Mouse (Mus musculus) gastrocnemius, postnatal 25 days (tissue): ENCODE measurements around the gene Psmb2. TPM values are rescaled to one million over a fixed set of nuclear protein-coding genes. Genes with fewer than 3 reads are reported as not detected.

ENCODE experiments used
- DNase-seq: peaks from one replicate; pipeline ENCODE4 v3.0.0; 2022
- total RNA-seq, 2 experiments: library from RNA; stranded (reverse); gene quantifications; 1 replicate in 1 of 2; 2 replicates in 1 of 2; pipeline ENCODE4 v1.2.3; 2021

Psmb2 gene
- total RNA-seq, 2 experiments from 2014 or later, result 79.9 to 90.5 TPM

DNA sequence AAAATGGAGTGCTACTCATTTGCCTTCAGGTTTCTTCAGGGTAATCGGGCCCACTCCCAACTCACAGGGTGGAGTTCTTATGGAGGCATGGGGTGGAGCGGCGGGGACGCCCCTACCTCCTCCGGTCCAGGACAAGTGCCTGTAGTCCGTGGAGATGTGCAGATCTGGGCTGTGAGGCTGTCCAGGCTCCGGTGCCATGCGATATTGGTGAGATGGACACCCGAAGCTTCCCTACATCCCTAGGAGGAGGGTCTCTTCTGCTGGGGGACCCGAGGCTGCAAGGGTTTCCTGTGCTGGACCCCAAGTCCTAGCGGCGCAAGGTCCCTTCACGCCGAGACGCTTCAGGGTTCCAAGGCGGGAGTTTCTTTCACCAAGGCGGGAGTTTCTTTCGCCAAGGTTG, 54.7 kb downstream of the Psmb2 start:
- no peak for DNase-seq

- DNase-seq, result no peak
These were observed 55.3 kb downstream of the Psmb2 start for GRCm38 (mm10) chr4:126732531-126733380.

DNA sequence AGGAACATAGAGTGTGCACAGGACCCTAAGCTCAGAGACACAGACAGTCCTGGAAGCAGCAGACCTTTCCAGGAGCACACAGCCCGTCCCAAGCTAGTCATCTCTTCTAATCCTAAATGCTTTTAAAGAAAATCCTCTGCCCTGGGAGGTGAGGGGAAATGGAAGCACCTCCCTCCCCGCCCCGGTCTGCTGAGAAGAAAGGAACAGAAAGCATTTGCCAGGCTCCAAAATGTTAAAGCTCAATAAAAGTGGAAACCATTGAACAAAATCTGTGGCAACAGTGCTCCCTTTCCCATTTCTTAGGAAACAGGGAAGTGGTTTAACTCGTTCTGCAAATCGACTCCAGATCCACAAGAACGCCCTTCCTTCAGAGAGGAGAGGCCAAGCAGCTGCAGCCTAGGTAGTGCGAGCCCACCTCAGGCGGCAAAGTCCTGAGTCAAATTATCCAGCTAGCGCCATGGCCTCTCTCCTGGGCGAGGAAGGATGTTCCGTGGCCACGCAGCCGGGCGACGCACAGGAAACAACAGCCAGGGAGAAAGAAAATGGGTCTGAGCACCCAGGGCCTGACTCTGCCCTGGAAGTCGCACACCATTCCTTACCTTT, 56.7 kb downstream of the Psmb2 start:
- no peak for DNase-seq

DNA sequence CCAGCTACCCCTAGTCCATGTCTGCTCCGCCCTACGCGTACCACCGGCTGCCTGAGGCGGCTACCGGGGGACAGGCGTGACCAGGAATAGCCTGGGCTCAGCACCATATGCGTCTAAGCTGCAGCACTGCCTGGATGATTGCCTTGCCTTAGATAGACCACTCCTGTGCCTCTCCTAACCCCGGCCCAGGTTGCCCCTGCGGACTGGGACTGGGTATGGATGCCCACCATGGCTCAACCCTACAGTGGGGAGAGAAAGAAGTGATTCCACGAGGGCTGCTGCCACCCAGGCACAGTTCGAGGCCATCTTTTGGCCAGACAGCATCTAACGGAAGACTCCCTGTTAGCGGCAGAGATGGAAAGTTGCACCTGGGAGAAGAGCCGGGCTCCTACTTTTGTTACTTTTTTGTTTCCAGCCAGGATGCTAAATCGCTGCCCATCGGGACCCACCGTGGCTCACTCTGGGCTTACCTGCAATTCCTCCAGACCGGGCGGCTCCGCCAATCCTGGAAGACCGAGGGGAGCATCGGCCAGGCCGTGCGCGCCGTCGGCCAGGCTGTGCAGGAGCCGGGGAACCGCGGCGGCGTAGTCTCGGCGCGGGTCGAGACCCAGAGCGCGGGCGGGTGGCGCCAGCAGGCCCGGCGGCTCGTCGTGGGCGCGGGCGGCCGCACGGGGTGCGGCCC, 57.4 kb downstream of the Psmb2 start:
- no peak for DNase-seq

GRCm38 (mm10) chr4:126735382-126736000, 58.1 kb downstream of the Psmb2 start:
- DNase-seq, result no peak

DNA sequence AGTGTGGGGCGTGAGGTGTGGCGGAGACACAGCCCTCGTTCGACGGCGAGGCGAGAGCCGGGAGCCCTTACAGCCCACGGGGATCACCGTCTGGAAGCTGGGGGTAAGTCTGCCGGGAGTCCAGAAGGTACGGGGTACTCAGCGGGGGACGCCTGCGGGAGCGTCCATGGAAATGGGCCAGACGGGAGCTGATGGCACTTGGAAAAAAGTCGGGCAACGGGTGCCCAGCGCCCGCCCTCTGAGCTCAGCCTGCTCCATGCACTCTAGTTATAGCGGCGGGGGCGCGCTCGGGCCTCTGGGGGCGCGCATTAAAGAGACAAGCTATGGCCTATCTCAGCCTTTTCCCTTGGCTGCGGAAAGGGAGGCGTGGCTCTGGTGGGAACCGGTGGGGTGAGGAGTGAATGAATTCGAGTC, 58.6 kb downstream of the Psmb2 start, which contains the start of gene Tfap2e:
TSS of gene Tfap2e (minus strand) at position 240 of the 414 bp plus-strand sequence.
- no peak for DNase-seq

GRCm38 (mm10) chr4:126739966-126740676, 62.7 kb downstream of the Psmb2 start:
- no peak for DNase-seq

- peak; percentile 58 for DNase-seq
These were observed 64.0 kb downstream of the Psmb2 start for GRCm38 (mm10) chr4:126741448-126741847.

DNA sequence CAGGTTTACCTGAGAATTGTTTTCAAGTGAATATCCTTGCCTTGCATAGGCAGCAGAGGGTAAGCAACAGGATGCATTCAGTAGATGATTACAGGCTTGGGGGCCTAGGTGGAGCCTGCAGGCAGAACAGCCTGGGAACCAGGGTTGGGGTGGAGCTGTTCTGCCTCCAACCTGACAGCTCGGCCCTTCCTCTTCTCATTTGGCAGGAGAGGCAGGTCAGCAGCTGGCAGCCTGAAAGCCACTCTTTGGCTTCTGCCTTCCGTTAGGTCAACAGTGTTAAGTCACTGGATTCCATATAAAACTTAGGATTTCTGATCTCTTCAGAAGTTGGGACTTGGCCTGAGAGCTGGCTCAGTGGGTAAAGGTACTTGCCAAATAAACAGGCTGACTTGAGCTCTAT, 65.5 kb downstream of the Psmb2 start:
- DNase-seq, result no peak

DNA sequence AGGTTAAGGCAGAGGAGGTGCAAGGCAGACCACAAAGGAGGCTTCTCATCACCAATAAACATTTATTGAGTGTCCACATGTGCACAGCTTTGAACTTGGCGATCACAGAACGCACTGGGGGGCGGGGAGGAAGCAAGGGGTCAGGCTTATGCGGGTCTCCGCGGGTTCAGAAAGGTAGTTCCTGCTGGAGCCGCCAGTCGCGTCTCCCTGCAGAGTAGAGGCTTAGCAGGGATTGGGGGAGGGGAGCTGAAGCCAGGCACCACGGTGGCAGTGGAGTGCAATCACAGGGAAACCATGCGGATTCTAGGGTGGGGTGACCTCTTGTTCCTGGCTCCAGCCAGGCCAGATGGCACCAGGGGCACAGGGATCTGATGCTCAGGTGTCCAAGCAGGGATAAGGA, 66.3 kb downstream of the Psmb2 start:
- no peak for DNase-seq

- DNase-seq, result peak; percentile 52
These were observed 67.4 kb downstream of the Psmb2 start for GRCm38 (mm10) chr4:126744831-126745230.

DNA sequence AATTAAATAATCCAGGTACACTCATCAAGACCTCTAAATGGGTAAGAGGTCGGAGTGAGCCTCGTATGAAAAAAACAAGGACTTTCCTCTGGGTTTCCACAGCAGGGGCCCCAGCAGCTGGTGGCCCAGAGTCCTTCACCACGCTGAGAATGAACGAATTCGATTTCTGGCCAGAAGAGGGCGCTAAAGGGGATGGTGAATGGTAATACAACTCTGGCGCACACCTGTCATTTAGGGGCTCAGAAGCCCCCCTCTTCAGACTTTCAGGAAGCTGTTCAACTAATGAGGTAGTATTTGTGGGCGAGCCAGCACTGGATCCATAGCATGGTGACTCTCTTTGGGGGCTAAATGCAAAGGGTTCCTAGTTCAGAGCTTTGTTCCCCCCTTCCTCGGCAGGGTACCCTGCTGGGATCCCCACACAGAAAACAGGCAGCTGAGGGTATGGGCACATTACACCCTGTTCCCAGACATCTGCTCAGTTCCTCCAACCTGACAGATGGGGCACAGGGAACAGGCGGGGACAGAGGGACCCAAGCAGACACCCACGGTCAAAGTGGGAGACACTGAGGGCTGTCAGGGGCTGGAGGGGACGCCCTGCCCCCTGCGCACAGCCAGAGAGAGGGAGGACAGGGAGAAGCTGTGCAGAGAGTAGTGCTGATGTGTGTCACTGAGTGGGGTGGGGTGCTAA, 68.2 kb downstream of the Psmb2 start:
- no peak for DNase-seq

DNA sequence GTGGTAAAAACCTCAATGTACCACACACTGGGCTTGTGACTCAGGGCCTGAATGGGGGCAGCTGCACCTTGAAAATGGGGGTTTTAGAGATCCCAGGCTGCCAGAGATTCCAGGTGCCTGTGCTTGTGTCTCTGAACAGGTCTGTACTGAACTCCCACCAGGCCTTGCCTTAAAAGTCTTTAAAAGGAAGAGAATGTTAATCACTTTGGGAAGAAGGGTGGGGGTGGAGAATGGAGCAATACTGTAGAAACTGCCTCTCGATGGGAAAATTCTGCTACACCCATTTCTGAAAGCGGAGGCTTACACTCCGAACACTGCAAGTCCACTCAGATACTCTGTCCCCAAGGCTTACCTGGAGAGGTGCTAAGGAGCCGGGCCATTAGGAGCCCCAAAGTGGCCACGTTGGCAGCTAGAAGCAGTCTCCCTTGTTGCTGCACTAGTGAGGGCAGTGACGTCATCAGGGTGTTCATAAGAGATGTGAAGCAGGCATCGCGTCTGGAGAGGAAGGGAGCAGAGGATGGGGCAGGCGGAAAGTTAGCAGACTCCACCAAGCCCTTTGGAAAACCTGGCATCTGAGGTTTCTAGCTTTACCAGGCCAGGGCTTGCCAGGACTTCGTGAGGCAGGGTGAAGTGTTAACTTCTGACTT, 68.9 kb downstream of the Psmb2 start:
- no peak for DNase-seq

GRCm38 (mm10) chr4:126748381-126748780, 71.0 kb downstream of the Psmb2 start:
- DNase-seq, result no peak

GRCm38 (mm10) chr4:126749553-126749952, 72.1 kb downstream of the Psmb2 start:
- DNase-seq, result no peak

GRCm38 (mm10) chr4:126750046-126750683, 72.7 kb downstream of the Psmb2 start:
- DNase-seq, result peak; percentile 57

GRCm38 (mm10) chr4:126750863-126751555, 73.6 kb downstream of the Psmb2 start:
- no peak for DNase-seq

- DNase-seq, result no peak
These were observed 74.2 kb downstream of the Psmb2 start for GRCm38 (mm10) chr4:126751556-126752023.

DNA sequence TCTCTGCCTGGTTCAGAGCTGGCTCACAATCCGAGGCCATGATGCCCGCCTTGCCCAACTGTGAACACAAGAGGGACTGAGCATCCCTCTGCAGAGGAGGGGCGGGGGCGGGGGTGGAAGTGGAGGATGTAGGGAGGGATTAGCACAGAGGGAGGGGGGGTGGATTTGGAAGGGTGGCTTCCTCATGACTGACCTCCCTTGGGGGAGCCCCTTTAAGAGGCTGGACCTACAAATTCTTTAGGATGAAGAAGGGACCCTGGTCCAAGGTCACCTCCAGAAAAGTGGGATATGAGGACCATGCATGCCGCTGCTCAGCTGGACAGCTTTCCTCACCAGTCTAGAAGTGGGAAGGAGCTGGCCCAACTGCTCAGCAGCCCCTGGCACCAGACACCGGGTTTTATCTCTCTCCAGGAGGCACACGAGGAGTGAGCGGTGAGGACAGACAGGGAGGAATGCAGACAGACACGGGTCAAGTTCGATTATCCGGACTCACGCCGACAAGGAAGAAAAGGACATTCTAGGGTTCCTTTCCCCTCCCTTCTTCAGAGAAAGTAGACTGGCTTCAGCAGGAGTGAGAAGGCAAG, 74.7 kb downstream of the Psmb2 start:
- no peak for DNase-seq
